Mouse (Mus musculus): Measurements from ENCODE around the gene Lpp.
A peak's percentile ranks its signal among the peaks of the same experiment; 100 is the strongest.

The Lpp gene

DNA sequence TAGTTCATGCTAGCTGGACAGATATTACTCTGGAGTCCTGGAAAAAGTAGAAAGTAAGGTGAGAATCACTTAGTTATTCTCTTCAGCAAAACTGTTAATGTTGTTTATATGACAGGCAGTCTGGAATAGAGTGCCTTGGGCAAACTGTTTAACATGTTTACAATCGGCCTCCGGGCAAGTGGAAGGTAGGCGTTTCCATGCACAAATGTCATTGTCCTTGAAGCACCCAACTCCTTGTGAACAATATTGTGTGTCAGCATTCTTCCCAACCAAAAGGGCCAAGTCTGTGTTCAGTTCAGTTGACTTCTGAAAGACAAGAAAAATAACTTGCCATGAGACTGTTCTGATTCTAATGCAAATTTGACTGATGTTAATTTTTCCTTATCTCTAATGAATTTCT lies 539.5 kb downstream of the Lpp start:
- no peak for DNase-seq (ENCODE audit: low spot score)

- no peak for DNase-seq (ENCODE audit: low spot score)
These were observed 540.4 kb downstream of the Lpp start for GRCm38 (mm10) chr16:24933691-24934090.

GRCm38 (mm10) chr16:24941306-24942160 lies 548.2 kb downstream of the Lpp start:
- DNase-seq (ENCODE audit: low spot score): no peak

DNA sequence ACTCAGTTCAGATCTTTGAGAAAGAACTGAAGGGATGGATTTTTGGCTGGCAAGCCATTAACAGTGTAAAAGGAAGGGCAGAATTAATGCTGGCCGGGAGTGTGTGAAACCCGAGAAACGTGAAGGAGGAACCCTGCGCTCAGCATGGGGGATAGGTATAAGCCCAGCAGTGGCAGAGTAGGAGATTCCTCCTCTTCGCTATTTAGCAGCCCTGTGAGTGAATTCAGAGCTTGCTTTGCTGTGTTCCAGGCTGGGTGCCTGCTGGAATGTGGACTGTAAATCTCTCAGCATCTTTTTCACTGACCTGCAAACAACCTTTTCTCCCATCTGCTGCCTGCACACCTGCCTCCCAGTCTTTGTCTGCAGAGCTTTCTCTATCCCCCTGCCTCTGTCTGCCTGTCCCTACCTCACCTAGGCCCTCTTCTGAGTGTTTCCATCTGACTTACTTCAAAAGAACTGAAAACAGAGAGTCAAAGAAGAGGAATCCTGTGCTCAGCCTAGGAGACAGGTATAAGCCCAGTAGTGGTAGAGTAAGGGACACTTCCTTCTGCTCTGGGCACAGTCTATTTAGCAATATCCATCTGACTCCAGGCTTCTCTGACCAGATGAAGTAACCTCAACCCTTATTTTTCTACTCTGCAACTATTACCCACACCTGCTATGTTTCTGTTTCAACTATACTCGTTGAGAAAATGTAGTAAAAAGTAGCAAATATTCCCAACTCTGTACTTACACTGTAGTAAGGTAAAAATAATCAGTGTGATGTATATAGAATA lies 550.4 kb downstream of the Lpp start:
- no peak for DNase-seq (ENCODE audit: low spot score)

DNA sequence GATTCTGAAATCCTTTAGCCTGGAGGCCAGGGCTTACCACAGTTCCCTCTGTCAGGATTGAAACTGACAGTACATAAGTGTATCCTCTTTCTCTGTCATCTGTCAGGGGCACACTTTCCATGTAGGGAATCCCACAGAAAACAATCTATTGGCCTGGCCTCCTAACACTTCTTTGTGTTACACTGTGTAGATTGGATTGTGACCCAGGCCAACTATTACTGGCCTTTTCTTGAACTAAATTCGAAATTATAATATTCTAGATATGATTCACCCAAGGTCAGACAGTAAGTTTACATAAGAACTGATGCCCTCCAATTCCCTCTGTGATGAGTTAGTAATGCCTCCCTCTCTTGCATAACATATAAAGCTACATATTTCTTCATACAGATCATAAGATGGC lies 553.0 kb downstream of the Lpp start:
- no peak for DNase-seq (ENCODE audit: low spot score)

DNA sequence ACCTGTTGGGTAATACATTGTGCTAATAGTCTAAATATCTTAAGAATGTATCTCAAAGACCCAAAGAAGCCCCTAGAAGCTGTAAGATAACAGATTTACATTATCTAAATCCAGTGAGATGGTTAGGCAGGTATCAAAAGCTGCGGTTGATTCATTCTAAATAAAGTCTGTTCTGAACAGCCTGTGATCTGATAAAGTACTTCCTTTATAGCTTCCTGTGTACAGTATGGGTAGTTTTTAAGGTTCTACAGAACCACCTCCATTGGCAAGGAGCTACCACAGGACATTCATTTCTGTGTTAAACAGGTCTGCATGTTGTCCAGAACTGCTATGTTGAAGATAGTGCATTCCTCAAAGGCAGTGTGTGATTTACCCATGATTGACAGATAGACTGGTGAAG lies 554.2 kb downstream of the Lpp start:
- DNase-seq (ENCODE audit: low spot score): no peak

DNA sequence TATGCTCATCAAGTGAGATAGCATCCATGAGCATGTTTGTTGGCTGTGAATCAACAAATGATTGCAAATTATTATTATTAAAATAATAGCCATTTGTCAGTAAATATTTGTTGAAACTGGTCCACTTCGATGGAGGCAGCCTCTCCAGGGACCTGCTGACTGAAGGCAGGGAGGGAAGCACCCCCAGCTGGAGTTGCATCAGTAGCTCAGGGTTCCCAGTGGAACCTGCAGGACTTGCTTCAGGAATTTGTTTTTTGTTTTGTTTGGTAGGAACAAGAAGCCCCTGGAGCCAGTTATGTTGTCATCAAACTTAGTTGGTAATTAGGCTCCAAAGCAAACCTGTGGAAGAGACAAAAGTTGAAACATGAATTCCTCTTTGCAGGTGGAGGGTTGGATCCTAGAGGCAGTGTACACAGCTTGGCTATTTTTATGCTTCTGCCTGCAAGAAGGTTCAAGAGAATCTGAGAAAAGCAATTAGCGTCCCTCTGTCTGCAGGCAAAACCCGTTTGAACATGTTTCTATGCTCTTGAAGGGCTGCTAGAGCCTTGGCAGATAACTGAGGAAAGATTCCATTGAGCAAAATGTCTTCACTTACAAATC lies 554.9 kb downstream of the Lpp start:
- no peak for DNase-seq (ENCODE audit: low spot score)

DNA sequence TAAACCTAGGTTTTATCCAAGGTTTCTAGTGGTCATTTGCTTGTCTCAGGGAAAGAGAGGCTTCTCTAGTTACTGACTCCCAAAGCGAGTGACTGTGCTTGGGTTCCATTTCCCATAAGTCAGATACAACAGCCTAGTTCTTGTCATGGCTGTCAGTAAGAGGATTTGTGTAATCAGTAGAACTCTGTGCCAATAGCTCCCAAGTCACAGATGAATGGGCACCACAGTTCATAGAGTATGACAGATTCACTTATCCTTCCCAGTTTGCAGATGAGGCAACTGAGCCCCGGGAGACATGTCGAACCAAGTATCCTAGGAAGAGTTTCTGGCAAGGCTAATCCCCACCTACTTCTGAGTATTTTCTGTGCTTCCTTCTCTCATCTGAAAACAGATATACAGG lies 556.0 kb downstream of the Lpp start:
- DNase-seq (ENCODE audit: low spot score): no peak

- no peak for DNase-seq (ENCODE audit: low spot score)
These were observed 556.9 kb downstream of the Lpp start for GRCm38 (mm10) chr16:24950112-24950743.

GRCm38 (mm10) chr16:24951909-24952308 lies 558.6 kb downstream of the Lpp start:
- no peak for DNase-seq (ENCODE audit: low spot score)

DNA sequence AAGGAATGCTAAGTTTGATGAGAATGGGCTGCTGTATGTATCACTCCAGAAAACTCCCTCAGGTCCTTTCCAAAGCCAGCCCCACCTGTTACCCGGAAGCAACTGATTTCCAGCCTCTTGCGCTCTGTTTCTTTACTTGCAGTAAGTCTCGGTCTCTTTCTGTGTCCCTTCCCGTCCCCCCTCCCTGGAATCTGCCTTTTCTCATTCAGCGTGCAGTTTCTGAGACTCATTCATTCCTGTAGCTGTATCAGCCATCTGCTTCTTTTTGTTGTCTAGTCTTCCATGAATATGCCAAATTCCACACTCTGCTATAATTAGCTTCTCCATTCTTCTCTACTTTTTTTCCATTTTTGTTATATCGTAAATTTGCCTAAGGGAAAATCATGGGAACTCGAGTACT lies 561.7 kb downstream of the Lpp start:
- no peak for DNase-seq (ENCODE audit: low spot score)

- no peak for DNase-seq (ENCODE audit: low spot score)
These were observed 565.4 kb downstream of the Lpp start for GRCm38 (mm10) chr16:24958661-24959060.

DNA sequence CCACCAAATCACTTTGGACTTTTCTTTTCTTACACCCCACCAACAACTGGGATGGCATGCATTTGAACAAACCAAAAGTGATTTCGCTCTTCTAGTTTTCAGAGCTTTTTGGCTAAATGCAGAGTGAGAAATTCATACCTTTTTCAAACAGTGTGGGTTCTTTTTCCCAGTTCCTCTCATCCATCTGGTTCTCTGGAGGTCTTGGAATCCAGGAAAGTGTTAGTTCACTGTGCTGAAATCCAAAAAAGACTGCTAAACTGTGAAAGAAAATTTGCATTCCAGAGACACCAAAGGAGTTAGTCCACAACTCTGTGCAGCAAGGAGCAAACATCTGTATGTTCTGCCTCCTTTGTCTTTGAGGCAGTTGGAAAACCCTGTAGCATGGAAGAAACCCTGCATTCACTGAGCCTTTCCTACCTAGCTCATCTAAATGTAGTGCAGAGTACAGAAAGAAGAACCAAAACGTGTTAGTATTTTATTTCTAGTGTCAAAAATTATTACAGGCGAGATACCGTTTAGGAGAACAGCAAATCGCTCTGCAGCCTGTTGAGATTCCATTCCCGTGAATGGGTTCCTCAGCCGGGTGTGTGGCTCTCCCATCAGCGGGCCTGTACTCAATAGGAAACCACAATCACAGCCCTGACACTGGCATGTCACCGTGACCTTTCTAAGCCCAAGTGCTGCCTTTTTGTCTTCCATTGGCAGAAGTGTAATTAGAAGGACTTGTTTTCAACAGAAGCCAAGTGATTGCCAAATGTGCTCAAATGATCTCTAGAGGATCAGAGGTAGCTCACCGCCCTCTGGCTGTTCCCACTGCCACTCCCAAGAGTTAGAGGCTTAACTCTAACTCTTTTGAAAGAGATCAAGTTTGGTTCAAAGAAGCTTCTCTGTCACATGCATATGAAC lies 567.8 kb downstream of the Lpp start:
- peak; percentile 26 for DNase-seq (ENCODE audit: low spot score)

- DNase-seq (ENCODE audit: low spot score): no peak
These were observed 571.0 kb downstream of the Lpp start for GRCm38 (mm10) chr16:24964311-24964710.

- no peak for DNase-seq (ENCODE audit: low spot score)
These were observed 571.8 kb downstream of the Lpp start for GRCm38 (mm10) chr16:24965091-24965490.

DNA sequence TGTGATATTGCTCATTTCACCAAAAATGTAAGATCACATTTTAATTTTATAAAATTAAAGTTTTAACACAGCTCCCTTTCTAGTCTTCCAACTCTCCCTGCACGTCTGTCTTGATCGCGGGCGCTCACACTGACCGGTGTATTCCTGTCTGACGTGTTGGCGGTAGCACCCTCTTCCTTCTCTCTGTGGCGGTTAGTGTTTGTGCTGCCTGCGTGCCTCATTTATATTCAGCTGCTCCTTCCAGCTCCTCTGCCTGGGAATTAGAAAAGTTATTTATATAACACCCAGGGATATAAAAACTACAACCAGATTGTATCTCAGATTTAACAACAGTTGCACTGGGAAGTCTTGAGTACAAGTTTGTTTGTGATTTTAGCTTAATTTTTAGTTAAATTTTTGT lies 573.2 kb downstream of the Lpp start:
- no peak for DNase-seq (ENCODE audit: low spot score)

- no peak for DNase-seq (ENCODE audit: low spot score)
These were observed 579.8 kb downstream of the Lpp start for GRCm38 (mm10) chr16:24973009-24973631.

DNA sequence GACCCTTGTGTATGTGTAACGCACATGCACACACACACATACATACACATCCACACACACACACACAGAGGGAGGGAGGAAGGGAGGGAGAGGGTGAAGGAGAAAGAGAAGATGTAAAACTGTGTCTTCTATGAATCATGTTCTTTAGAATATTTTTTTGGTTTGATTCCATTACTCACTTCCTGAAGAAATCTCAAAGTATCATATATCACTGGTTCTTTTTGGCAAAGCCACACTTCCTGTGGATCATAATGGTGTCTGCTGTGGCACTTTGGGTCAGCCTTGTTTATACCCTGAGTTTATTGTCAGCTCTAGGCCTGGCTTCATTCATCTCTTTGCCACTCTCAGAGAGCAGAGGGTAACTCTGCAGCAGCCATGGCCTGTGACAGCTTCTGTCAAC lies 584.5 kb downstream of the Lpp start:
- DNase-seq (ENCODE audit: low spot score): no peak

- DNase-seq (ENCODE audit: low spot score): no peak
These were observed 584.9 kb downstream of the Lpp start for GRCm38 (mm10) chr16:24978226-24978625.

- DNase-seq (ENCODE audit: low spot score): no peak
These were observed 586.1 kb downstream of the Lpp start for GRCm38 (mm10) chr16:24979391-24979790.

DNA sequence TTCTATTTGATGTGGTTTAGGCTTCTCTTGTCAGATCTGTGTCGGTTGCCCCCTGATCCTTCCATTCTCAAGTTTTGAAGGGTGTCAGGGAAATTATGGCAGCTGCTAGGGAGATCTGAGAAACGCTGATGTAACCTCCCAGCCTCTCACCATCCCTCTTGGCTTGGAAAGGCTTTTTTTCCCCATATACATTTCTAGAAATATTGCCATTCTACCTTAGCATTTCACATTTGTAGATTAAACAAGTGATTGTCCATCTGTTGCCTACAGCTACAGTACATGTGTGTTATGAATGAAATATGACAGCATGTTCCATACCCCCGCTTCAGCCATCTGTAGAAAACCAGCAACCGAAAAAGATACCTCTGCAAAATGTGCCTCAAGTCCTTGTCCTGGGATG lies 589.5 kb downstream of the Lpp start:
- DNase-seq (ENCODE audit: low spot score): no peak
